Mouse (Mus musculus): ENCODE measurements around the gene Exoc3l2. TPM values are rescaled to one million over a fixed set of nuclear protein-coding genes. Genes with fewer than 3 reads are reported as not detected.

Gene Exoc3l2
- polyA plus RNA-seq, 1 experiment, result not detected

GRCm38 (mm10) chr7:19540771-19541566, 77.8 kb downstream of the Exoc3l2 start:
- no peak overlapping the region for H3ac ChIP-seq (ENCODE audit: control insufficient read depth, insufficient read length)
- H3K79me2 ChIP-seq (ENCODE audit: control insufficient read depth, insufficient read depth), result peaks cover 10% of the 10 kb centered on the region
- no peaks in the 10 kb centered on the region for H3K36me3 ChIP-seq (ENCODE audit: control insufficient read depth, insufficient read depth)
- H3K27me3 ChIP-seq (ENCODE audit: control insufficient read depth, insufficient read depth, insufficient read length), result no peaks in the 10 kb centered on the region
- H3K4me3 ChIP-seq, result no peak overlapping the region
- TF ChIP-seq MAX (IDR thresholded peaks at IDR 0.05; ENCODE audit: low read depth) (no peak), POLR2AphosphoS2 (IDR thresholded peaks at IDR 0.05; ENCODE audit: insufficient read length, low read depth) (no peak), MYOG (IDR thresholded peaks at IDR 0.05; ENCODE audit: control insufficient read depth in 1 of 3, insufficient read depth in 1 of 3, insufficient read length in 2 of 3, low read depth in 2 of 3) (peak in 1 of 3 experiments; percentile 68), TCF3 (IDR thresholded peaks at IDR 0.05; ENCODE audit: insufficient read length, low read depth) (no peak), CEBPB (IDR thresholded peaks at IDR 0.05; ENCODE audit: insufficient read depth, poor library complexity, severe bottlenecking) (no peak), REST (IDR thresholded peaks at IDR 0.05; ENCODE audit: insufficient read depth, insufficient read length) (no peak), TCF12 (IDR thresholded peaks at IDR 0.05; ENCODE audit: insufficient read depth, poor library complexity, severe bottlenecking) (no peak), SRF (IDR thresholded peaks at IDR 0.05; ENCODE audit: control insufficient read depth, insufficient read length, low read depth) (no peak), E2F4 (IDR thresholded peaks at IDR 0.05; ENCODE audit: insufficient read depth) (no peak), MYOD1 (IDR thresholded peaks at IDR 0.05; ENCODE audit: control insufficient read depth in 1 of 3, insufficient read length in 2 of 3, low read depth in 2 of 3) (peak in 1 of 3 experiments; percentile 61), POLR2A (IDR thresholded peaks at IDR 0.05; ENCODE audit: insufficient read length, low read depth) (no peak), USF1 (IDR thresholded peaks at IDR 0.05; ENCODE audit: low read depth) (no peak)
- H3K4me2 ChIP-seq (ENCODE audit: low read depth), result peak overlapping the region; percentile 30

DNA sequence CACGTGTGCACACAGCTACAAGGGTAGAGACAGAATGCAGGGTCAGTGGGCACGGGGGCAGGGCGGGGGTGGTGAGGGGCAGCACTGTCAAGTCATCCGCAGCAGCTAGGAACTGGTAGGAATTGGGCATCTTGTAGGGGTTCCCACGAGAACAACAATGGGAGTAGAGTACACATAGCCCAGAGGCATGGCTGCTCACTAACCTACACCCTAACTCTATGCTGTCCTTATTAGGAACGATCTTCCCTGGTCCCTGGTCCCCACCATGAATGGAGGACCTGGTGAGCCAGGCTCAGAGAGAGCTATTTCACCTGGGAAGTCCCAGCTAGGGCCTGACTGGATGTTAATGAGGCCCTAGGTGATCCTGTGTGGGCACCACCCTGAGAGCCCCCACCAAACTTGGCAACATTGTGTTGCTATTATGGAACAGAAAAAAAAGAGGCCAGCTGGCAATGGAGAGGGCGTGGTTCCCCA, 78.6 kb downstream of the Exoc3l2 start:
- TF ChIP-seq MAX (IDR thresholded peaks at IDR 0.05; ENCODE audit: low read depth), result no peak
- no peak for TF ChIP-seq USF1 (IDR thresholded peaks at IDR 0.05; ENCODE audit: low read depth)
- no peak for TF ChIP-seq REST (IDR thresholded peaks at IDR 0.05; ENCODE audit: insufficient read depth, insufficient read length)
- TF ChIP-seq SRF (IDR thresholded peaks at IDR 0.05; ENCODE audit: control insufficient read depth, insufficient read length, low read depth), result no peak
- no peak for TF ChIP-seq POLR2AphosphoS2 (IDR thresholded peaks at IDR 0.05; ENCODE audit: insufficient read length, low read depth)
- no peak for TF ChIP-seq CEBPB (IDR thresholded peaks at IDR 0.05; ENCODE audit: insufficient read depth, poor library complexity, severe bottlenecking)
- no peak for TF ChIP-seq TCF3 (IDR thresholded peaks at IDR 0.05; ENCODE audit: insufficient read length, low read depth)
- no peak for TF ChIP-seq POLR2A (IDR thresholded peaks at IDR 0.05; ENCODE audit: insufficient read length, low read depth)
- no peak for TF ChIP-seq MYOG (IDR thresholded peaks at IDR 0.05; ENCODE audit: control insufficient read depth in 1 of 3, insufficient read depth in 1 of 3, insufficient read length in 2 of 3, low read depth in 2 of 3)
- no peak for TF ChIP-seq E2F4 (IDR thresholded peaks at IDR 0.05; ENCODE audit: insufficient read depth)
- TF ChIP-seq TCF12 (IDR thresholded peaks at IDR 0.05; ENCODE audit: insufficient read depth, poor library complexity, severe bottlenecking), result no peak
- TF ChIP-seq MYOD1 (IDR thresholded peaks at IDR 0.05; ENCODE audit: control insufficient read depth in 1 of 3, insufficient read length in 2 of 3, low read depth in 2 of 3), result no peak
- H3K4me3 ChIP-seq, result no peak overlapping the region
- H3K79me2 ChIP-seq (ENCODE audit: control insufficient read depth, insufficient read depth), result peaks cover 15% of the 10 kb centered on the region
- no peaks in the 10 kb centered on the region for H3K36me3 ChIP-seq (ENCODE audit: control insufficient read depth, insufficient read depth)
- H3K4me2 ChIP-seq (ENCODE audit: low read depth), result peak overlapping the region; percentile 30
- no peak overlapping the region for H3ac ChIP-seq (ENCODE audit: control insufficient read depth, insufficient read length)
- H3K27me3 ChIP-seq (ENCODE audit: control insufficient read depth, insufficient read depth, insufficient read length), result no peaks in the 10 kb centered on the region

DNA sequence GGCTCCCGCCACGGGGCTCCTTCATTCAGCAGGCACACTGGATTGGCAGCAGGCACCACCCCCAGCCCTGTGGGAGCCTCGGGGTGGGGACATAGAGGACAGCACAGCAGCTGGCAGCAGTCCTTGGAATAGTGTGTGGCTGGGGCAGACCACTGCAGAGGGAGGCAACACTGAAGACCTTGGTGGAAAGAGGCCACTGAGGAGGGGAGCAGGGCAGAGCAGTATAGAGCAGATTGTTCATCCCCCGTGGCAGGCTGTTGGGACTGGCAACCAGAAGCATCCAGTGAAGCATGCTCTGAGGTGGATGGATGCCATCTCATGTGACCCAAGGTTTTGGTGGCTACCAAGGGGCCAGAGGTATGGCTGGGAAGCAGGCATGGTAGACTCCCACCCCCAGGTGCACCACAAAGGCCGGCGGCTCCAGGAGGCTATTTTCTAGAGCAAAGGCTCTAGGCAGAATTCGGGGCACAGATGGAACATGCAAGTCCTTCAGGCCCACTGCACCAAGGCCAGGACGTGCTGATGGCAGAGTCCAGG, 79.1 kb downstream of the Exoc3l2 start:
- H3K27me3 ChIP-seq (ENCODE audit: control insufficient read depth, insufficient read depth, insufficient read length), result no peaks in the 10 kb centered on the region
- TF ChIP-seq POLR2AphosphoS2 (IDR thresholded peaks at IDR 0.05; ENCODE audit: insufficient read length, low read depth) (no peak), MYOG (IDR thresholded peaks at IDR 0.05; ENCODE audit: control insufficient read depth in 1 of 3, insufficient read depth in 1 of 3, insufficient read length in 2 of 3, low read depth in 2 of 3) (peak in 2 of 3 experiments; percentile 27 to 84), CEBPB (IDR thresholded peaks at IDR 0.05; ENCODE audit: insufficient read depth, poor library complexity, severe bottlenecking) (no peak), MYOD1 (IDR thresholded peaks at IDR 0.05; ENCODE audit: control insufficient read depth in 1 of 3, insufficient read length in 2 of 3, low read depth in 2 of 3) (peak in 2 of 3 experiments; percentile 19 to 35), SRF (IDR thresholded peaks at IDR 0.05; ENCODE audit: control insufficient read depth, insufficient read length, low read depth) (peak; percentile 7)
- no peak overlapping the region for H3K4me2 ChIP-seq (ENCODE audit: low read depth)

DNA sequence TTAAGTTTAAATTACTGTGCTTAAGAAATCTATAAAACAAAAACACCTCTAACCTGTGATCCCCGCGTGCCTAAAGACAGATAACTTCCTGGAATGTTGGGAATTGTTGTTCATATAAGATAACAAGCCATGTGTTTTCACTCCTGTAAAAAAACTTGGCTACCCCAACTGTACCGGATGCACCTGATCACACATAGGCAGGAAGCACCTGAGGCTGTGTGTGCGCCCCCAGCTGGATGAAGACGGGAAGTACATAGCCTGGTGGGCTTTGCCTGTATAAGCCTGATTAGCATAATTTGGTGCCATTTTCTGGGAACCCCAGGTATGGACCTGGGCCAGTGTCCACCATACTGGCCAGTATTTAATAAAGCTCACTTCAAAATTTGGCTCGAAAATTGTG, 80.5 kb downstream of the Exoc3l2 start:
- H3K79me2 ChIP-seq (ENCODE audit: control insufficient read depth, insufficient read depth), result peaks cover 32% of the 10 kb centered on the region
- no peak overlapping the region for H3K4me2 ChIP-seq (ENCODE audit: low read depth)
- H3ac ChIP-seq (ENCODE audit: control insufficient read depth, insufficient read length), result no peak overlapping the region
- no peaks in the 10 kb centered on the region for H3K36me3 ChIP-seq (ENCODE audit: control insufficient read depth, insufficient read depth)
- H3K4me3 ChIP-seq, result no peak overlapping the region
- TF ChIP-seq POLR2AphosphoS2 (IDR thresholded peaks at IDR 0.05; ENCODE audit: insufficient read length, low read depth) (no peak), POLR2A (IDR thresholded peaks at IDR 0.05; ENCODE audit: insufficient read length, low read depth) (no peak), SRF (IDR thresholded peaks at IDR 0.05; ENCODE audit: control insufficient read depth, insufficient read length, low read depth) (no peak), TCF12 (IDR thresholded peaks at IDR 0.05; ENCODE audit: insufficient read depth, poor library complexity, severe bottlenecking) (no peak), USF1 (IDR thresholded peaks at IDR 0.05; ENCODE audit: low read depth) (no peak), TCF3 (IDR thresholded peaks at IDR 0.05; ENCODE audit: insufficient read length, low read depth) (no peak), CEBPB (IDR thresholded peaks at IDR 0.05; ENCODE audit: insufficient read depth, poor library complexity, severe bottlenecking) (no peak), MYOD1 (IDR thresholded peaks at IDR 0.05; ENCODE audit: control insufficient read depth in 1 of 3, insufficient read length in 2 of 3, low read depth in 2 of 3) (no peak), MAX (IDR thresholded peaks at IDR 0.05; ENCODE audit: low read depth) (no peak), MYOG (IDR thresholded peaks at IDR 0.05; ENCODE audit: control insufficient read depth in 1 of 3, insufficient read depth in 1 of 3, insufficient read length in 2 of 3, low read depth in 2 of 3) (no peak), REST (IDR thresholded peaks at IDR 0.05; ENCODE audit: insufficient read depth, insufficient read length) (no peak), E2F4 (IDR thresholded peaks at IDR 0.05; ENCODE audit: insufficient read depth) (no peak)
- H3K27me3 ChIP-seq (ENCODE audit: control insufficient read depth, insufficient read depth, insufficient read length), result no peaks in the 10 kb centered on the region

More for the DNA sequence above, 79.1 kb downstream of the Exoc3l2 start:
- H3K79me2 ChIP-seq (ENCODE audit: control insufficient read depth, insufficient read depth), result peaks cover 20% of the 10 kb centered on the region
- H3K4me3 ChIP-seq, result no peak overlapping the region
- no peaks in the 10 kb centered on the region for H3K36me3 ChIP-seq (ENCODE audit: control insufficient read depth, insufficient read depth)
- no peak overlapping the region for H3ac ChIP-seq (ENCODE audit: control insufficient read depth, insufficient read length)

Measured in myocyte (in vitro differentiated cells).